Mouse (Mus musculus) stomach, postnatal 0 days (tissue): Measurements from ENCODE around the gene Ace3.

Source experiments
- CTCF ChIP-seq: IDR thresholded peaks from 2 replicates; pipeline ENCODE4 v1.5.1; 2016; ENCODE audit warnings: antibody characterized with exemption, low read depth, mild to moderate bottlenecking, moderate library complexity
- EP300 ChIP-seq: optimal IDR thresholded peaks from 2 replicates; pipeline ENCODE3; 2016; ENCODE audit warnings: antibody characterized with exemption

DNA sequence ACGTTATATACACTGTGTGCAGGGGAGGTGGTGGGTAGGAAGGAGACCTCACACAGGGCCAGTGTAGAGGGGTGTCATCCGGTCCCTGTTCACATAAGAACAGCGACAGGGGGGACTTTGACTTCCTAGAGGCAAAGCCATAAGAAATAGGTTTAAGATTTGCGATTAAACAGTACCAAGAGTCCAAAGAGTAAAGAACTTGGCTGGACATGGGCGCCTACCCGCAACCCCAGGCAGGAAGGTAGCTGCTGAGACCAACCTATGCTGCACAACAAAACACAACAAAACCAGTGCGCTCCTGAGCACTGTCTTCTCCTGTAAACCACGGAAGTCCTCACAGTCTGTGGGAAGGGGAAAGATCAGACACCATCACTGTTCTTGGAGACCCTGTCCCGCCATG, 42.4 kb upstream of the Ace3 start:
- no peak for TF ChIP-seq EP300
- no peak for TF ChIP-seq CTCF
